Mouse (Mus musculus) fibroblast of lung, adult 2 months (primary cell): Measurements from ENCODE around the gene Trappc10.
"Not testable (repeated sequence)": the region's sequence is repeated elsewhere in the genome, so short reads cannot be mapped to it uniquely, and the experiment has no call there.

Experiments
- DNase-seq: peaks from one replicate; pipeline ENCODE4 v3.0.0-alpha.2; 2011; ENCODE audit warnings: low read depth

Trappc10 gene

DNA sequence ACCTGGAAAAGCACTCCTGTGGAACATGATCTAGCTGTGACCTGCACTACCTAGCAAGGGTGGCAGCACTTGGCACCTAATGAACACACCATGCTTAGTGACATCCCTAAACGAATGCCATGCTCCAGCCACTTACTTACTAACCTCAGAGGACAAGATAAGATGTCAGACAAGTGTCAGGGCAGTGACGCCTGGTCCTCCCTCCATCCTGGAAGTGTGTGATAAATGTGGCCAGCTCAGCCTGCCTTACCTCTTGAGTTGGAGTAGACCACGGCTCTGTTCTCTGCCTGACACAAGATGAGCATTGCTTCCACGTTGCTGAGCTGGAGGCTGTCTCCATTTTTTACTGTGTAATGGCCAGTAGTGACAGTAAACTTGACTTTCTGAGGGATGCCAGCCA lies 43.3 kb downstream of the Trappc10 start:
- no peak for DNase-seq

DNA sequence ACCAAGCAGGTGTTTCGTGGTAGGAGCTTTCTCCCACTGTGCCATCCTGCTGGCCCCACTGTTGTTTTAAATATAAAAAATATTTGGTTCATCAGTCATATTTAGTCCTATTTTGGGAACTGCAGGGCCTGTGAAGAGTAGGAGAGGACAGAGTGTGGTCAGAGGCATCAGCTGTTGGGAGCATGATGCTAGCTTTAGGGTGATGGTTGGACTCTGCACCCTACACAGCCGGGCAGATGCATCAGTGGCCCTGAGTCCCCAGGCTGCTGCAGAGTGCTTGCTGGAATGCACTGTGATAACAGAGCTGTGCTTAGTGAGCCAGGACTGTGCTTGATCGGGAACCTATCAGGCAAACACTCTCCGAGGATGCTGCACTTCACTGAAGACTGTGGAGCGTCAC lies 51.5 kb downstream of the Trappc10 start:
- no peak for DNase-seq

DNA sequence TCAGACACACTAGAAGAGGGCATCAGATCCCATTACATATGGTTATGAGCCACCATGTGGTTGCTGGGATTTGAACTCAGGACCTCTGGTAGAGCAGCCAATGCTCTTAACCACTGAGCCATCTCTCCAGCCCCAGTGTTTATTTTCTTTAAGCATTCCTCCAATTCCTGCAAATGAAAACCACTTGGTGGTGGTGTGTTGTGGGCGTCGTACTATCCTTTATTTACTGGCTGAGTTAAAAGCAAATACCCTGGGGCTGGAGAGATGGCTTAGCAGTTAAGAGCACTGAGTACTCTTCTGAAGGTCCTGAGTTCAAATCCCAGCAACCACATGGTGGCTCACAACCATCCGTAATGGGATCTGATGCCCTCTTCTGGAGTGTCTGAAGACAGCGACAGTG lies 58.4 kb downstream of the Trappc10 start:
- not testable (repeated sequence) for DNase-seq

DNA sequence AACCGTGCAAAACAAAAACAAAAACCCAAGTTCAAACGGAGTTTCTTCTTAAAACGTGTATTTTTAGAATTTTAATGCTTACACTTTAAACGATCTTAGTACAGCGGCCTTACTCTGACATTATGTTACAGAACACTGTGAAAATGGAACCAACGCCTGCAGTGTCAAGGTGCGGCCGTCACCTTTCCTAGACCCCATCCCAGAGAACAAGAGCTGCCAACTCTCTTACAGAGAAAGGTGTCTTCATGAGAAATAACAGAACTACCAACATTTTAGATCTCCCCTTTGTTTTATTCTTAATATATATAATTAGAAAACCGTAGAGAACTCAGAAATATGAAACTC lies 59.1 kb downstream of the Trappc10 start:
- no peak for DNase-seq

DNA sequence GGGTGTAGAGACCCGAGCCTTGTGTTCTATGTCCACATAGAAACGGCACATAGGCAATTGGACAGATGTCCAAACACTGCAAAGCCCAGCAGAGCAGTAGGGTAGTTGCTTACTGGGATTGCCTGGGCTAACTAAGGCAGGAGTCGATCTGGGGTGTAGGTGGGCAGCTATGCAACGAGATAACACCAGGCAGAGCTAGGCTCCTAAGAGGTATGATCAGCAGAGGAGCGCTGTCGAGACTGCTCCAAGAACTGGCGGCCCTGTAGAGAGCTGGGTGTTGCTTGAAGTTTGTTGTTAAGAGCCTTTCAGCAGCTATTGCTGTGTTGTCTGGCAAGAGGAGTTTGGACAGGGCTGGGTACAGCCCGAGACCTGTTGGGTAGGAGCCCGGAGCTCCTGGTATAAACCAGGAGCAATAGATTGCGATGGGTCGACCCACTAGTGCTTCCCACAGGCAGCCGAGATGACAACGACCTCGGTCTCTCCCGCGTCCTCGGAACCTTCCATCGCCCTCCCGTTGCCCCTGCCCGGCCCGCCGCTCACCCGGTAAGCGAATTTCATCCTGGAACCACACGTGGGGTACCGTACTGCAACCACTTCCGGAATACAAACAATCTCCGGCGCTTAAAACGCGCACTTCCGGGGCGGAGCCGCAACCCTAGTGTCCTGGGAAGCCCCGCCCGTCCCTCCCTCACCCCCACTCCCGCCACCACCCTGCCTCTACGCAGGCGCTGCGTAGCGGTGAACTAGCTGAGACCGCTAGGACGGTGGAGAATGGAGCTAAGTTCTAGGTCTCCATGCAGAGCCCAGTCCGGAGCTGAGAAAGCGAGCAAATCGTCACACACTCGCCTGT lies 59.7 kb downstream of the Trappc10 start, which contains the start of gene Pwp2:
Pwp2 (minus strand) TSS at position 619 of the 850 bp plus-strand sequence.
- DNase-seq = peak; percentile 82

DNA sequence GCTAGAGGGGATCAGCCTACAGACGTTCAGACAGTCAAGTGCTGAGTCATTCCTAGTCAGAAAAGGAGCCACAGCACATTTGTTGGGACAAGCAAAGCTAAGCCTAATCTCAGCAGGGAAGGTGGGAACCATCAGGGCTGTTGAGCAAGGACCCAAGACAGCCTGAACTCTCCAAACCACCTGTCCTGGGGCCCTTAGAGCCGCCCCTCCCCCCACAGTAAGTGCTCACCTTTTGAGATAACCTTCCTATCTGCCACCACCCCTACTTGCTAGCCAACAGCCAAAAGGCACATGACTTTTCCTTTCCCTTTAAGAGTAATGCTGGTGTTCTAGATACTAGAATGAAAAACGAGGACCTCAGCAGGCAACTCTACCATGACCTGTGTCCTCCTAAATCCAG lies 60.9 kb downstream of the Trappc10 start:
- no peak for DNase-seq

DNA sequence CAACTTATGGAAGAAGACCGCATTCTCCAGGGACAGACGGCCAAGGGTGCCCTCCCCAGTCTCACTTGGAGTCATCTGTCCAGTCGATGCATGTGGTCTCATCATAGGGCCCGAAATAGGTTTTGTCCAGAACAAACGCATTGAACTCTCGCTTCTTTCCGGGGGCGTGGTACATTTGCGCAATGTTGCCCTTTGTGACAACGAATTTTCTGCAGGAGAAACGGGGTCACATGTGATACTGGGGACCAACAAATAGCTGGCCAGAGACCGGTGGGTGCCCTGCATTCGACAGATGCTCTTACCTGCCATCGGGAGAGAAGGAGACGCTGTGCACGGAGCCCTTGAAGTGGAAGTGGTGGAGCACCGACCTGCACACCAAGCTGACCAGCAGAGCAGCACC lies 62.1 kb downstream of the Trappc10 start:
- DNase-seq = no peak

DNA sequence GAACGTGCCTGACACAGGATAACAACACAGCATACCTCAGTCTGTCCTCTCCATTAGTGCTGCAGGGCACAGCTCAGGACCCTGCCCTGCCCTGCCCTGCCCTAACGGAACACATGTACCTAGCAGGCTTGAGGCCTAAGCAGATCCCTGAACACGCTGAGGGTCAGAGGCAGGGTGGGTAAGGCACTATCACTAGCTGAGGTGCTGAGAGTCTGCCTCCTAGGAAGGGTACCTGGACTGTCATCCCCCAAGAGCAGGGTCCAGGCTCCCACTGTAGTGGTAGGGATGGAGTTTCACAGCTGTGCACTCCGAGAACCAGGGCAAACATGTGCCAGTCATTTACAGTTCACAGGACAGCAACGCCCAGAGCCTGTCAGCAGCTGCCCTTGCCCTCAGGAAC lies 70.0 kb downstream of the Trappc10 start:
- no peak for DNase-seq

DNA sequence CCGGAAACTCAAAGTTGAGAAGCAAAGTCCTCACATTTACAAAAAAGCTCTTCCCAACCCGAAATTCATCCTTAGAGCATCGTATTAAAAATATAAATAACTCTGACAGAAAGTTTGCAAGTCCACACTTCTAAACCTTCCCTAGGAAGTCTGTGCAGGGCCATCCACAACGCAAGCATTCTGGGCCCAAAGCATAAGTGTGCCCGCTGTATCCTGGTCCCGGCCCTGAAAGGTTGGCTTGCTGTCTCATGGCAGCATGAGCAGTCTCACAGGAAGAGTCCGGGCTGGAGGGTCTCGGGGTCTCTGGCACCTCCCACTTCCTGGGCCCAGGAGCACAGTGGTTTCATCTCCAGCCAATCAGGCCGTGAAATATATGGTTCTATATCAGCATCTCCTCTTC lies 72.9 kb downstream of the Trappc10 start:
- no peak for DNase-seq

DNA sequence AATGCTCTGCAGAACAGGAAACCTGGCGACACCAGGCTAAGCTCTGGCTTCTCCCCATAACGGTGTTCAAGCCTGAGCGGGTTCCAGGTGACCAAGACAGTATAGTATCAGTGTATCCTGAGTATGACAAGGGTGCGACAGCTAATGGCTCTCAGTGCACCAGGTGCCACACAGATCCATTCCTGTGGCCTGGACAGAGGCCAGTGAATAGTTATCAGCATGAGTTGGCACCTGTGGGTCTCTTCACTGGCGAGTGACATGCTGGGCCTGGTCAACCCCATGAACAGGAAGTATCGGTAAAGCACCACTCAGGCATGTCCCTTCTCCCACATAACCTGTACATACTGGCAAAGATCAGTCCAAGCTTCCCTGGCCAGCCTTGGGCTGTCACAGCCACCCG lies 73.4 kb downstream of the Trappc10 start:
- no peak for DNase-seq

DNA sequence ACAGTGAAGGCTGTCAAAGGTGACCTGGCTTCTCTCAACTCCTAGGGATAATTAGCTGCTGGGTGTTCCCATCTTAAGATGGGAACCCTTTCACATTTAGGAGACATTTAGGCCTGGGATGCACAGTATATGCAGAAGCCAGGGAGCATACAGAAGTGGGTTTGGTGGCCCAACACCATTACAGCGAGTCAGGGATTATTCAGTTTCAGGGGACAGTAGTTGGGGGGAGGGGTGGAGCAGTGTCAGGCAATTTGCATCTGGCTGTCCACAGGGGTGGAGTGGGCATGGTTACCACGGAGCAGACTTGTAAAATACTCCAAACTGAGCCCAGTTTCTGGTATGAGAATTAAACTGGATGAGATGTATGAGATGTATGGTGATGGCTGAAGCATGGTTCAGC lies 74.0 kb downstream of the Trappc10 start:
- no peak for DNase-seq

DNA sequence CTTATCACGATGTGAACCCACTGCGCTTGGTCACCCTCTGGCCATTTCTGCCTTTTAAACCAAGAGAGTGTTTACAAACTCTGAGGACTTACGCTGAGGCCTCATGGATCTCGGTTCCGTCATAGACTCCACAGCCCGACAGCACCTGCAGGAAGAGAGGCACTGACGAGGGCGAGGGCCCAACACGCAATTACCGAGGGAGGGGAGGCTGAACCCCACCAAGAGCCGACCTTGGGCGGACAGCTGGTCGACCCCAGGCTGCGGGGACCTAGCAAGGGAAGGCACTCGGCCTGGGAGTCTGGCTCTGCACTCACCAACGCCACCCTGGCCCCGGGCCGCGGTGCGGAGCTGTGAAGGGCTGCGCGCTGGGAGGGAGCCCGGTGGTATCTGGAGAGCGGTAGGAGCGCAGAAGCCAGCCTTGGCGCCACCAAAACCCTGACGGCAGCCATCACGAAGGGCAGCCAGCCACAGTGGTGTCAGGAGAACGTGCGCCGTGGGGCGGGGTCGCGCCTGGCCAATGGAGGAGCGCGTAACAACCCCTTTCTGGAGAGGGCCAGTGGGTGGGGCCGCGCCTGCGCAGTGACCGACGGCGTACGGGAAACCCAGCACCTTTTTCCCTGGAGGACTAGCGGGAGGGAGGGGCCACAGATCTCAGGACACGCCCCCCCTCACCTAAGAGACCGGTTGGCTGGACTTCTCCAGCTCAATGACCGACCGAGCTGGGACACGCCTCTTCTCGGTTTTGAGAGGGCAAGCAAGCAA lies 75.0 kb downstream of the Trappc10 start, which contains the start of gene D10Jhu81e:
D10Jhu81e (minus strand) TSS at position 502 of the 762 bp plus-strand sequence.
- peak; percentile 90 for DNase-seq

DNA sequence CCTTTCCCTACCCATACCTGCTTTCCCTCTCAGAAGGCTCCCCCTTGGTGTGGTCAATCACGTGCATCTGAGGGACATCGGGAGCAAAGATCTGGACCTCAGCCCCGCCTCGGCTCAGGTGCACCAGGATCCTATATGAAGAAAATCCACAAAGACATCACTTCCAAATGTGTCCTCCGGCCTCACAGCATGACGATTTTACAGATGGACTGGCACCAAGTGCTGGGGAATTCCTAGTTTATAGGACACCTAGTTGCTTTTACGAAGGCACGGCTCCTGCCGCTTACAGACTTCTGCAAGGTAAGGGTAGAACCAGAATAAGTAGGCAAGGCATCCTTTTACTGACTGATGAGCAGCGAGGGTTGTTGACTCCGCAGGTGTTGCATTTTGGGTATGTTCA lies 75.6 kb downstream of the Trappc10 start:
- DNase-seq = no peak

DNA sequence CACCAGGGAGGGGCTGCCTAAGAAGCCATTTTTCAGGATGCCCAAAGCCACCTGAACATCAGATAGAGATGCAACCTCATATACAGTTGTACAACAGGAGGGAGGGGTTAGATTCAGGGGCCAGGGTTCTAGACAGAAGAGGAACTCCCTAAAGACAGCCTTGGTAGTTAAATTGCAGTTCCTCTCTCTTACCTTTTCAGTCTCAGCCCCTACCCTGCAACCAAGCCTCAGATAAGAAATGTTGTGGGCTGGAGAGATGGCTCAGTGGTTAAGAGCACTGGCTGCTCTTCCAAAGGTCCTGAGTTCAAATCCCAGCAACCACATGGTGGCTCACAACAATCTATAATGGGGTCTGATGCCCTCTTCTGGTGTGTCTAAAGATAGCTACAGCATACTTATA lies 76.7 kb downstream of the Trappc10 start:
- DNase-seq = no peak

DNA sequence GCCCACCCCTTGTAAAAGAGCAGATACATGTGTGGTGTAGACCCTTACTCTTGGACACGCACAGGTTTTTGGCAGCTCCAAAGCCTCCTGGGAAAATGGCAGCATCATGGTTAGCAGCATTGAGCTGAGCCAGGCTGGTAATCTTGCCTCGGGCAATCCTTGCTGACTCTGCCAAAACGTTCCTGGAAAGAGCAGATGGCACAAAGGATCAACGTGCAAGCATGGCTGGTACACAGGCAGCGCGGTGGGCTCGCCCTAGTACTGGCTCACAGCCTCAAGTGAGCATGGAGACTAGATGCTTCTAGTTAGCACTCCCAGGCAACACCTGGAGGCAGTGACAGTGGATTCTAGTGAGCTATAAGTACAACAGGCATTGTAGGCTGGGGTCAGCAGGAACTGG lies 77.1 kb downstream of the Trappc10 start:
- no peak for DNase-seq

DNA sequence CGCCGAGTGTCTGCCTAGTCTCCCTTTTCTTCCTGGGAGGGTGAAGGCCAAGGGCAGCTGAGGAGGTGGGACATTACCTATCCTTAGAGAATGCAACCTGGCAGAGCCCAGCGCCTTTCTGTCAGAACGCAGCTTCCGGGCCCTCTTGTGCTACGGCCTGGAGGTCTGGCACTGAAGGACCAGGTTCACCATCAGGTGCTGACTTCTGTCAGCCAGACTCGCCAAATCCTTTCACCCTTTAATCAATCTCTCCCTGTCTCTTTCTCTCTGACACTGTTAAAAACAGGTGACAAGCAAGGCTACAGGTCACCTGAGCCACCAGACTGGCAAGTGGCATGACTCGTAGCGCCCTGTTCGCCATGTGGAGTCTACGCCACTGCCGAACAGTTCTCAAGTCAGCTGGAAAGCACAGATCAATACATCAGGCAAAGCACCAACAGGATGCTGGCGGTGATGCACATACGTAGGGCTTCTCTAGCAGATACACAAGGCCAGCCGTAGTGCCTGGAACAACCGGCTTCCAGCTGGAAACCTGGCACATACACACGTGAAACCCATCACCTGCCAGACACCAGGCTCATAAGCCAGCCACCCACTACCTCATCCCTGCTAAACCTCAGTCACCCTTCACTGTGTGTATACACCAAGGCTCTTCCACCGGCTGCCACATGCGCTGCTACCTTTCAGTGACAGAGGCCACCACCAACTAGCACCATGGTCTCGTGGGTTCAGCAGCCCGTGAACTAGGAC lies 79.0 kb downstream of the Trappc10 start:
- no peak for DNase-seq

DNA sequence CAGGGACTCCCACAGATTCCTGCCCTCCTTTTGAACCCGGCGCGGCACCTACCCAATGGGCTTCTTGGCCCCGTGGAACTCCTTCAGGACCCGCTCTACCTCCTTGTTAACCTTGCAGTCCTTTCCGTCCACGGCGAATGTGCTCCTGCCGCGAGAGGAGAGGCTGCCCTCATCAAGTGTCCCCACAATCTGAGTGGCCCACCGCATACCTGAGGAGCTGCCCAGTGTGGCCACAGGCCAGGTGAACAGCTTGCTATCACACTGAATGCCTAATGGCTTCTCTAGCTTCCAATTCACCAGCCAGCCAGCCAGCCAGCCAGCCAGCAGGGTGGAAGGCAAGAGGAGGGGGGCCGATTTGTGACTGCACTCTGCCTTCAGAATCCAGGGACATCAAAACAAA lies 79.7 kb downstream of the Trappc10 start:
- DNase-seq = no peak

DNA sequence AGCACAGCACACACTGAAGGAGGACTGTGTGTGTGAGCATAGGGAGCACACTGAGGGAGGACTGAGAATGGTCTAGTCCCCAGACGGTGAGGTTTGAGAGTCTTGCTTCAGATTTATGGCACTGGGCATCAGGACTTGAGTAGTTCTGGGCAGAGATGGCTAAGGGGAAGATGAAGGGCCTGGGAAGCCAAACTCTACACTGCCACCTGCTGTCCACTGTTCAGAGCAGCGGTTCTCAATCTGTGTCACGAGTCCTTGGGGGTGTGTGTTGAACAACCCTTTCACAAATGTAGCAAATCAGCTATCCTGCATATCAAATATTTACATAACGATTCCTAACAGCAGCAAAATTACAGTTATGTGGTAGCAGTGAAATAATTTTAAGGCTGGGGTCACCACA lies 80.5 kb downstream of the Trappc10 start:
- DNase-seq = no peak

DNA sequence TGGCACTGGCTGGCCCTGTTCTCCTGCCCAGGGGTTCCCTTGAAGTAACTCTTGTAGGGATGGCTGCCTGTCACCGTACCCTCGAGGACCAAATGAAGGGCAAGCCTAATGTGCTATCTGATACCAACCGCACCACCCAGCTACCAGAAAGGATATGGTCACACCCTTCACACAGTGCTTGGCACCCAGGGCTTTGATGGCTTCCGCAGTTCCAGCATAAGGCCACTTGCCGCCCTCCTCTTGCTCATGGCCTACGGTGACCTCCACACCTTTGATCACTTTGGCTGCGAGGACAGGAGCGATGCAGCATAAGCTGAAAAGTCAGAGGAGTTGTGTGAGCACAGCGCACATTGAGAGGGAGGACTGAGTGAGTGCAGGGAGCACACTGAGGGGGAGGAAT lies 81.2 kb downstream of the Trappc10 start:
- DNase-seq = no peak

DNA sequence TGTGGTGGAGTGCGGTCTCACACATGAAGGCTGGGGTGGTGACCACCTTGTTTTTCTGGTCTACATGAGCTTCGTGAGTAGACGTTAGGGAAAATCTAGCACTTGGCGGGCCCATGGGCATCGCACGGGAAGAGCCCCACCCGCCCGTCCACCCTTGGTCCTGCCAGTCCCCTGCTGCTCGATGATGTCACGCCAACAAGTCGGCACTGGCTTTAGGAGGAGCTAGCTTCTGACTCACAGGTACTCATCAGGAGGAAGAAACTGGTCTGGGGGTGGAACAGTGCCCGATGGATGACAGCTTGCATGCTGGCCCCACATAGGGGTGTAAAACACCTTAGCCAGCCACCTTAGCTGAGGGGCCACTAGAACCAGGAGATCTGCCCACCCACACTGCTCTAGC lies 81.8 kb downstream of the Trappc10 start:
- DNase-seq = no peak

DNA sequence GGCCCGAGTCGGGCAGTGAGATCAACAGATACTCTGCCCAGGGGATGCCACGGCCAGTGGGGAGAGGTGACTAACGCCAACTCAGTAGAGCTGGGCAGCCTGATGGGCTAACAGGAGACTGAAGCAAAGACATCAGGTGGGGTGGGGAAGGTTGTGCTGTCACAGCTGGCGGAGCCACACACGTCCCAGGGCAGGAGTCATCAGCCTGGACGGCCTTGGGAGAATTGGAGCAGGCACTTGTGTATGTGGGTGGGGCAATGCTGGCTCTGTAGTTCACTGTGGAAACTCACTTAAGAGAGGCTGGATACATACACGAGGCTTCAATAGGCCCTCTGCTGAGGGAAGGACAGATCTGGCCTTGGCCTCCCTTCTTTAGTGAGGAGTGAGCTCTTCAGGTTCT lies 83.3 kb downstream of the Trappc10 start:
- no peak for DNase-seq

DNA sequence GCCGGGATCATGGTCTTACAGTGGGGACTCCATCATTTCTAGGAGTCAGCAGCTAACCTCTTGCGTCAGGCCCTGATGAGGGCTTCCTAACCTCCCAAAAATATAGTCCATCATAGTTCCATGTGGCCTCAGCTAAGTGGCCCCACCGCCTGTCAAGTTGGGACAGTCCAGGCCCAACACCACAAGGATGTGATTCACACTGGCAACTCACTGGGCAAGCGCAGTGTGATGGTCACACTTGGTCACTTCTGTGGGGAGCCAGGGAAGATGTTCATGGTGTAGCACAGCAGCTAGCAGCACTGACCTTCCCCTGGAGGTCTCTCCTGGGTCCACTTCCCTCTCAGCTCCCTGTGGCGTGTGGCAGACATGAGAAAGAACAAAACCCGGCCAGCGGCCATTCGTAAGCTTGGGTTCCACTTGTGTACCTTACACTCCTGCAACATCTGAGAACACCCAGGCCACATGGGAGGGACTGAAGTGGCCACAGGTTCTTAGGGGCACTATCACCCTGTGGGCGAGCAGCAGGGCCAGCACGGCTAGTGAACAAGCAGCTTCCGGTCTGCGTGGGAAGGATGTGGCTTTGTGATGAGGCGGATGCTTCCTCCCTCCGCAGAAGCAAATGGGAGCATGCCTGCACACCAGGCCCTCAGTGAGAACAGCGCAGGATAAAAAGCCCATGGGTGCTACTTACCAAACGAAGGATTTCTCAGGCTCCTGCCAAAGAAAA lies 83.9 kb downstream of the Trappc10 start:
- DNase-seq = no peak
